Mouse (Mus musculus) myocyte (in vitro differentiated cells): ENCODE results near the gene Grb2.

Experiments
- MAX ChIP-seq: IDR thresholded peaks from one replicate; pipeline ENCODE4 v1.6.1; 2011; ENCODE audit warnings: low read depth, mild to moderate bottlenecking, control low read depth
- MYOD1 ChIP-seq, 3 experiments: IDR thresholded peaks; one replicate each; pipeline ENCODE4 v1.6.1; 2011; ENCODE audit warnings: control low read depth in 2 of 3, low read depth in 2 of 3, mild to moderate bottlenecking in 2 of 3, moderate library complexity in 1 of 3; ENCODE audit not compliant: insufficient read length in 2 of 3, control insufficient read depth in 1 of 3
- POLR2A ChIP-seq: IDR thresholded peaks from one replicate; pipeline ENCODE4 v1.6.1; 2011; ENCODE audit warnings: low read depth, mild to moderate bottlenecking, control low read depth, moderate library complexity; ENCODE audit not compliant: insufficient read length
- TCF3 ChIP-seq: IDR thresholded peaks from one replicate; pipeline ENCODE4 v1.6.1; 2011; ENCODE audit warnings: low read depth, control low read depth; ENCODE audit not compliant: insufficient read length

- TF ChIP-seq POLR2A, result no peak
- no peak for TF ChIP-seq TCF3
- no peak for TF ChIP-seq MYOD1 (IDR thresholded peaks at IDR 0.05; ENCODE audit: control insufficient read depth in 1 of 3, insufficient read length in 2 of 3, low read depth in 2 of 3)
- TF ChIP-seq MAX, result no peak
Observed at GRCm38 (mm10) chr11:115632247-115632646, 76.2 kb downstream of the Grb2 start.
